Mouse (Mus musculus) G1E (cell line): ENCODE results near the gene Tmem151a. TPM values are rescaled to one million over a fixed set of nuclear protein-coding genes. Genes with fewer than 3 reads are reported as not detected.

Experiments used
- ATAC-seq: 2 replicates; pipeline ENCODE4 v1.8.0; 2016; ENCODE audit warnings: mild to moderate bottlenecking; ENCODE audit not compliant: insufficient number of reproducible peaks, poor library complexity, low FRiP score, severe bottlenecking; ENCODE audit errors: extremely low read depth
- DNase-seq: peaks from one replicate; pipeline ENCODE4 v3.0.0; 2012; ENCODE audit warnings: low spot score
- H3K27me3 ChIP-seq: 2 replicates; pipeline ENCODE4 v1.6.1; 2012; ENCODE audit warnings: mild to moderate bottlenecking, low read length, inconsistent platforms; ENCODE audit not compliant: insufficient read depth
- H3K36me3 ChIP-seq: replicated peaks from 2 replicates; pipeline ENCODE3; 2012; ENCODE audit warnings: mild to moderate bottlenecking, inconsistent platforms
- H3K4me1 ChIP-seq: 2 replicates; pipeline ENCODE4 v1.6.1; 2012; ENCODE audit warnings: low read depth, low read length, inconsistent platforms, mixed read lengths; ENCODE audit not compliant: insufficient read depth
- H3K4me3 ChIP-seq: 2 replicates; pipeline ENCODE4 v1.5.1; 2012; ENCODE audit warnings: low read depth, mild to moderate bottlenecking, inconsistent platforms, low read length, moderate library complexity, mixed read lengths
- H3K9me3 ChIP-seq: replicated peaks from 2 replicates; pipeline ENCODE4 v1.6.1; 2012; ENCODE audit warnings: inconsistent platforms
- CTCF ChIP-seq: IDR thresholded peaks from 2 replicates; pipeline ENCODE4 v1.5.1; 2012; ENCODE audit warnings: low read depth, low read length, inconsistent platforms, mixed read lengths
- GATA1 ChIP-seq: IDR thresholded peaks from 2 replicates; pipeline ENCODE4 v1.6.1; 2012; ENCODE audit warnings: borderline replicate concordance, low read length, inconsistent platforms, mixed read lengths
- GATA2 ChIP-seq: IDR thresholded peaks from 2 replicates; pipeline ENCODE4 v1.6.1; 2012; ENCODE audit warnings: low read depth, low read length, inconsistent platforms, borderline replicate concordance
- POLR2AphosphoS5 ChIP-seq: IDR thresholded peaks from 2 replicates; pipeline ENCODE4 v1.6.1; 2012; ENCODE audit warnings: low read depth, low read length, inconsistent platforms; ENCODE audit not compliant: insufficient replicate concordance
- TAL1 ChIP-seq: conservative IDR thresholded peaks from 2 replicates; pipeline ENCODE4 v1.6.1; 2012; ENCODE audit warnings: low read depth, low read length, inconsistent platforms, mixed read lengths
- polyA plus RNA-seq: library from polyadenylated mRNA; stranded (reverse); fragments of >175 nt; gene quantifications from 2 replicates; pipeline ENCODE4 v1.2.3, GENCODE M21; 2012
- total RNA-seq, 2 experiments: library from RNA; stranded (forward) in 1 of 2; stranded (reverse) in 1 of 2; fragments of 200-1000 nt in 1 of 2; fragments of >200 nt in 1 of 2; fragmentation: Nextera tagmentation in 1 of 2; gene quantifications; 2 replicates each; pipeline ENCODE4 v1.2.3; 2014 to 2017

Gene Tmem151a
- total and polyA plus RNA-seq, 3 experiments, result 0.16 TPM; not detected in 2

DNA sequence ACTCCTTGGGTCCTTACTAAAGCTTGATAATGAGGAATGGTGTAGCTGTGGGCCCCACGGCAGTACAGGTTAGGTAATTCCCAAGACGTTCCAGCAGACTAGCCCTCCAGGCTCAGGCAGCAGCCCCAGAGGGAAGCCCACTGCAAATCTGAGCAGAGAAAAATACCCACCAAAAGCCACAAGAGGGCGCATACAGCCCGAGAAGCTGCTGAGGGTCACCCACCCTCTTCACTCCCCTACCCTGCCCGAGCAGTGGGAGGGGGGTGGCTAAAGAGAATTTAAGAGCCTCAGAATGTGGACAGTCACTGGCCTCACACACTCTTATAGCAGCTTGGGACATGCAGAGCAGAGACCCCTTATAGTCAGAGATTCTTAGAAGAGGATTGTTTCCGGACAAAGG is 29.1 kb downstream of the Tmem151a start:
- H3K9me3 ChIP-seq, result no peaks in the 10 kb centered on the region
- DNase-seq, result no peak
- no peak for TF ChIP-seq TAL1
- no peak for TF ChIP-seq POLR2AphosphoS5
- no peak for TF ChIP-seq GATA2
- H3K4me3 ChIP-seq, result no peak overlapping the region
- no peak for ATAC-seq
- H3K36me3 ChIP-seq, result peaks cover 13% of the 10 kb centered on the region
- peaks cover 42% of the 10 kb centered on the region for H3K4me1 ChIP-seq
- H3K27me3 ChIP-seq, result peaks cover 20% of the 10 kb centered on the region

GRCm38 (mm10) chr19:5053909-5054308 is 31.4 kb downstream of the Tmem151a start:
- H3K4me1 ChIP-seq, result peaks cover 22% of the 10 kb centered on the region
- no peak for ATAC-seq
- no peaks in the 10 kb centered on the region for H3K9me3 ChIP-seq
- TF ChIP-seq TAL1, result no peak
- no peak for TF ChIP-seq GATA2
- TF ChIP-seq GATA1, result no peak
- TF ChIP-seq POLR2AphosphoS5, result no peak
- TF ChIP-seq CTCF, result peak; percentile 97
- H3K4me3 ChIP-seq, result no peak overlapping the region
- peak; percentile 70 for DNase-seq
- H3K27me3 ChIP-seq, result peaks cover 20% of the 10 kb centered on the region
- H3K36me3 ChIP-seq, result peaks cover 36% of the 10 kb centered on the region

DNA sequence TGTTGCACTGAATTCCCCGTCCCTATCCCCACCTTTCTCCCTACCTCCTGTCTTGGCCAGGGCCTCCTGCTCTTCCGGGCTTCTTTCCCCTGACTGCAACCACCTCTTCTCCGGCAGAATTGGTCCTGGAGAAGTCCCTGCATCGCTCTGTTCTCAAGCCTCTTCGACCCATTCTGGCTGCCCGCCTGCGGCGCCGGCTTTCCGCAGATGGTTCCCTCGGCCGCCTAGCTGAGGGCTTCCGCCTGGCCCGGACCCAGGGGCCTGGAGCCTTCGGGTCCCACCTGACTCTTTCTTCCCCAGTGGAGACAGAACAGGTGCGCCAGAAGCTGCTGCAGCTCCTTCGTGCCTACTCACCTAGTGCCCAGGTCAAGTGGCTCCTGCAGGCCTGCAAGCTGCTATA is 32.5 kb downstream of the Tmem151a start:
- DNase-seq (no peak), ATAC-seq (no peak)
- TF ChIP-seq TAL1 (no peak), CTCF (no peak), GATA1 (no peak), GATA2 (no peak), POLR2AphosphoS5 (no peak)
- Histone ChIP-seq H3K27me3 (peaks cover 16% of the 10 kb centered on the region), H3K4me1 (peaks cover 11% of the 10 kb centered on the region), H3K36me3 (peaks cover 47% of the 10 kb centered on the region), H3K9me3 (no peaks in the 10 kb centered on the region), H3K4me3 (no peak overlapping the region)

- H3K4me3 ChIP-seq, result no peak overlapping the region
- DNase-seq (no peak), ATAC-seq (no peak)
- H3K27me3 ChIP-seq, result peaks cover 13% of the 10 kb centered on the region
- TF ChIP-seq GATA1, result no peak
- TF ChIP-seq TAL1, result no peak
- TF ChIP-seq POLR2AphosphoS5, result no peak
- no peak for TF ChIP-seq CTCF
- no peak for TF ChIP-seq GATA2
- no peaks in the 10 kb centered on the region for H3K9me3 ChIP-seq
- peaks cover 53% of the 10 kb centered on the region for H3K36me3 ChIP-seq
- H3K4me1 ChIP-seq, result peaks cover 11% of the 10 kb centered on the region
Observed at GRCm38 (mm10) chr19:5052166-5052822, 33.0 kb downstream of the Tmem151a start.

GRCm38 (mm10) chr19:5051515-5051914 is 33.8 kb downstream of the Tmem151a start:
- H3K27me3 ChIP-seq, result peaks cover 13% of the 10 kb centered on the region
- no peak for DNase-seq

GRCm38 (mm10) chr19:5051031-5051430 is 34.3 kb downstream of the Tmem151a start:
- DNase-seq (no peak), ATAC-seq (no peak)
- TF ChIP-seq GATA2, result no peak
- no peak for TF ChIP-seq POLR2AphosphoS5
- no peak for TF ChIP-seq CTCF
- TF ChIP-seq TAL1, result no peak
- TF ChIP-seq GATA1, result no peak

More at GRCm38 (mm10) chr19:5051515-5051914, 33.8 kb downstream of the Tmem151a start:
- TF ChIP-seq GATA2, result no peak
- ATAC-seq, result no peak
- Histone ChIP-seq H3K36me3 (peaks cover 60% of the 10 kb centered on the region), H3K4me3 (no peak overlapping the region), H3K4me1 (peaks cover 8% of the 10 kb centered on the region), H3K9me3 (no peaks in the 10 kb centered on the region)

More at GRCm38 (mm10) chr19:5051031-5051430, 34.3 kb downstream of the Tmem151a start:
- Histone ChIP-seq H3K4me3 (no peak overlapping the region), H3K27me3 (peaks cover 13% of the 10 kb centered on the region), H3K36me3 (peaks cover 65% of the 10 kb centered on the region), H3K9me3 (no peaks in the 10 kb centered on the region), H3K4me1 (peaks cover 6% of the 10 kb centered on the region)
